Mouse (Mus musculus): ENCODE measurements around the gene Mta2.

- no peak for TF ChIP-seq CTCF (IDR thresholded peaks at IDR 0.05)
- no peak for TF ChIP-seq EP300 (IDR thresholded peaks at IDR 0.05)
These were observed 39.9 kb downstream of the Mta2 start for GRCm38 (mm10) chr19:8981450-8982168.

All from lung, postnatal 0 days (tissue).